Comparison of ENCODE assay signal across 15 mouse cellular contexts in genomic region chr4:102583469-102583868, GRCm38 (mm10).
"Had no signal": no experiment of that assay in that cellular context is flagged by ENCODE, and none has a peak within 500 bp of the region (broad histone marks: within the 10 kb centered on the region; RNA-seq: fewer than 3 reads in every experiment).

No protein-coding gene starts in this region.

- H3K9me3 ChIP-seq: limb, embryonic 12.5 days; limb, embryonic 15.5 days; lung, embryonic 15.5 days had no signal

- DNase-seq: kidney, adult 9 months; kidney, postnatal 14 days; kidney, postnatal 4 days; liver, postnatal 0 days; lung, postnatal 14 days; lung, postnatal 4 days; midbrain, embryonic 14.5 days; thymus, adult 18-20 months; thymus, postnatal 36 days had no signal

- H3K4me3 ChIP-seq: limb, embryonic 12.5 days; limb, embryonic 15.5 days; lung, embryonic 15.5 days had no signal

- H3K36me3 ChIP-seq: limb, embryonic 12.5 days; limb, embryonic 15.5 days; lung, embryonic 15.5 days had no signal

- H3K27me3 ChIP-seq: limb, embryonic 12.5 days; limb, embryonic 15.5 days; lung, embryonic 15.5 days had no signal

- H3K27ac ChIP-seq: limb, embryonic 12.5 days; limb, embryonic 15.5 days; liver, embryonic 14.5 days; lung, embryonic 15.5 days had no signal

- ATAC-seq: liver, postnatal 0 days had no signal

- H3K4me2 ChIP-seq: limb, embryonic 12.5 days; limb, embryonic 15.5 days; liver, embryonic 11.5 days; lung, embryonic 15.5 days; midbrain, embryonic 11.5 days had no signal

- H3K9ac ChIP-seq: limb, embryonic 12.5 days; limb, embryonic 15.5 days; liver, embryonic 14.5 days; liver, postnatal 0 days; lung, embryonic 15.5 days had no signal
